Mouse (Mus musculus) intestine, postnatal 0 days (tissue): ENCODE results near the gene Atp1b2. TPM values are rescaled to one million over a fixed set of nuclear protein-coding genes. Genes with fewer than 3 reads are reported as not detected.
A peak's percentile ranks its signal among the peaks of the same experiment; 100 is the strongest.

Experiments
- ATAC-seq: fragments of 200-750 bp; cut with Nextera tagmentation; 2 replicates; pipeline ENCODE4 v1.8.0; 2017; ENCODE audit warnings: mild to moderate bottlenecking, moderate TSS enrichment, moderate library complexity
- H3K27ac ChIP-seq: fragments of 300-500 bp; sonication (generic); 2 replicates; pipeline ENCODE4 v1.5.1; 2014; ENCODE audit warnings: mild to moderate bottlenecking, low read depth, low read length, moderate library complexity
- H3K27me3 ChIP-seq: fragments of 300-500 bp; sonication (generic); replicated peaks from 2 replicates; pipeline ENCODE4 v1.6.1; 2014; ENCODE audit warnings: low read length, mixed read lengths; ENCODE audit not compliant: control insufficient read depth, insufficient read depth
- H3K36me3 ChIP-seq: fragments of 300-500 bp; sonication (generic); 2 replicates; pipeline ENCODE4 v1.6.1; 2014; ENCODE audit warnings: mild to moderate bottlenecking, moderate library complexity; ENCODE audit not compliant: control insufficient read depth, insufficient read depth
- H3K4me1 ChIP-seq: fragments of 300-500 bp; sonication (generic); replicated peaks from 2 replicates; pipeline ENCODE4 v1.6.1; 2014; ENCODE audit warnings: antibody characterized with exemption, low read length, mixed read lengths; ENCODE audit not compliant: control insufficient read depth, insufficient read depth
- H3K4me2 ChIP-seq: fragments of 300-500 bp; sonication (generic); replicated peaks from 2 replicates; pipeline ENCODE4 v1.6.1; 2014; ENCODE audit warnings: low read depth, mild to moderate bottlenecking, moderate library complexity
- H3K4me3 ChIP-seq: fragments of 300-500 bp; sonication (generic); 2 replicates; pipeline ENCODE4 v1.5.1; 2014; ENCODE audit warnings: low read depth, low read length
- H3K9ac ChIP-seq: fragments of 300-500 bp; sonication (generic); 2 replicates; pipeline ENCODE4 v1.6.1; 2014; ENCODE audit warnings: mild to moderate bottlenecking, low read depth, low read length
- H3K9me3 ChIP-seq: fragments of 300-500 bp; sonication (generic); 2 replicates; pipeline ENCODE4 v1.6.1; 2016; ENCODE audit warnings: mixed run types; ENCODE audit not compliant: control insufficient read depth
- CTCF ChIP-seq: sonication (generic); IDR thresholded peaks from 2 replicates; pipeline ENCODE4 v1.5.1; 2016; ENCODE audit warnings: low read depth, mild to moderate bottlenecking, control low read depth, antibody characterized with exemption, moderate library complexity
- WGBS: fragments of 180-500 bp; shearing (Covaris S2); extraction: QIAGEN DNeasy Blood & Tissue Kit; methylation state at CpG from one replicate; pipeline ENCODE4 v1.1.7; 2014; 5-methylcytosine and 5-hydroxymethylcytosine counted together
- microRNA counts: library from miRNA; unstranded; fragments of <30 nt; microRNA quantifications from one replicate; lab custom pipeline; 2016
- microRNA-seq: library from miRNA; unstranded; fragments of <30 nt; microRNA quantifications from one replicate; pipeline ENCODE4, GENCODE M21; 2016
- polyA plus RNA-seq: library from polyadenylated mRNA; unstranded; fragments of >200 nt; fragmentation: Nextera tagmentation; extraction: Ambion mirVana; gene quantifications from 2 replicates; pipeline ENCODE4 v1.2.1, GENCODE M21; 2015

The Atp1b2 gene
- polyA plus RNA-seq, 1 experiment from 2014 or later = 7.5 TPM

GRCm38 (mm10) chr11:69557381-69557958 lies 48.3 kb downstream of the Atp1b2 start:
- Histone ChIP-seq H3K27ac (no peak overlapping the region), H3K27me3 (no peaks in the 10 kb centered on the region; the same call in 1 of the 2 replicates), H3K4me3 (no peak overlapping the region), H3K9me3 (no peaks in the 10 kb centered on the region), H3K36me3 (peaks cover 17% of the 10 kb centered on the region), H3K4me2 (no peak overlapping the region), H3K9ac (no peak overlapping the region), H3K4me1 (0 out of 2 replicates have a peak, but pooled peaks cover 3% of the 10 kb centered on the region)
- 49% methylated on average over 14 of the region's 14 CpGs for WGBS
- TF ChIP-seq CTCF = no peak
- ATAC-seq = no peak

DNA sequence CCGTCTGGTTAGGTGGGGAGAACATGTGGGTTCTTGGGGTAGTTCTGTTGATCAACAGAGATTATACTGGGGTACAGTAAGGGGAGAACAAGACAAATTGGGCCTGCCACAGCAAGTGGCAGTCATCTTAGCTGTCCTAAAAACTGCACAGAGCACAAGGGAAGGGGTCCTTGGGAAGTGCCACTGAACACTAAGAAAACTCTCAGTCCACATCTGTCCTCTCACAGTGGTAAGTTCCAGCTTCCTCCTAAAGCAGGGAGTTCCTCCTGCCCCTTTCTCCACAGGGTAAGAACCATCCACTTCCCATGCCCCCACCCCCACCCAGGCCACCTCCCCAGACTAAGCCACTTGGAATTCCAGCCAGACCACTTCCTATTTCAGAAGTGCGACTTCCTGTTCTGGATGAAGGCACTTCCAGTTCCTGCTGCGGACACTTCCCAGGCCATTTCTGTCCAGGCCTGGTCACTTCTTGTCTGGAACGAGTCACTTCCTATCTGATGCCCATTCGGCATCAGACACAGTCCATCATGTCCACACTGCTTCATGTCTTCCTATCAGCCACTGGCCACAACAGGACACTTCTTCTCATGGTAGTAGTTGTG lies 51.1 kb downstream of the Atp1b2 start:
- 0 out of 2 replicates have a peak, but pooled peaks cover 3% of the 10 kb centered on the region for H3K4me1 ChIP-seq
- 79% methylated on average over 5 of the region's 5 CpGs for WGBS
- no peak overlapping the region for H3K4me3 ChIP-seq
- H3K9ac ChIP-seq = no peak overlapping the region
- no peak for TF ChIP-seq CTCF
- no peak overlapping the region for H3K27ac ChIP-seq
- H3K27me3 ChIP-seq = no peaks in the 10 kb centered on the region; the same call in 1 of the 2 replicates
- no peaks in the 10 kb centered on the region for H3K36me3 ChIP-seq
- no peak overlapping the region for H3K4me2 ChIP-seq
- no peak for ATAC-seq
- no peaks in the 10 kb centered on the region for H3K9me3 ChIP-seq

DNA sequence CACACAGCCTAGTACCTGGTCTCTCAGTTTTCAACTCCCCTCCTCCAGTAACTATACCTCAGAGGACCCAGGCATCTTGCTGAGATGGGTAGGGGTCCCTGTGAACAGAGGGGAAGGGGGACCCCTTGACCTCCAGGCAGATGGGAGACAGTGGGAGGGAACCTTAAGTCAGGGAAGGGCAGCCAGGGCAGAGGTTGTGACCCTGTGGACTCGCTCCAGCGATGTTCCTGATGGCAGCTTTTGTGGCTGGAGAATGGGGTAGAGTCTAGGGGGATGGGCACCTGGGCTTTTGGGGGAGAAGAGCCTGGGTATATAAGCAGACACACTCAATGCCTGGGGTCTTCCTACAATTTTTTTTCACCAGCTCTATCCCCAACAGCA lies 52.4 kb downstream of the Atp1b2 start:
- Histone ChIP-seq H3K9ac (no peak overlapping the region), H3K9me3 (no peaks in the 10 kb centered on the region), H3K27ac (no peak overlapping the region), H3K27me3 (no peaks in the 10 kb centered on the region; the same call in 1 of the 2 replicates), H3K4me1 (no peaks in the 10 kb centered on the region), H3K4me3 (no peak overlapping the region), H3K36me3 (no peaks in the 10 kb centered on the region), H3K4me2 (no peak overlapping the region)
- WGBS = 35% methylated on average over 2 of the region's 2 CpGs
- no peak for TF ChIP-seq CTCF
- no peak for ATAC-seq

DNA sequence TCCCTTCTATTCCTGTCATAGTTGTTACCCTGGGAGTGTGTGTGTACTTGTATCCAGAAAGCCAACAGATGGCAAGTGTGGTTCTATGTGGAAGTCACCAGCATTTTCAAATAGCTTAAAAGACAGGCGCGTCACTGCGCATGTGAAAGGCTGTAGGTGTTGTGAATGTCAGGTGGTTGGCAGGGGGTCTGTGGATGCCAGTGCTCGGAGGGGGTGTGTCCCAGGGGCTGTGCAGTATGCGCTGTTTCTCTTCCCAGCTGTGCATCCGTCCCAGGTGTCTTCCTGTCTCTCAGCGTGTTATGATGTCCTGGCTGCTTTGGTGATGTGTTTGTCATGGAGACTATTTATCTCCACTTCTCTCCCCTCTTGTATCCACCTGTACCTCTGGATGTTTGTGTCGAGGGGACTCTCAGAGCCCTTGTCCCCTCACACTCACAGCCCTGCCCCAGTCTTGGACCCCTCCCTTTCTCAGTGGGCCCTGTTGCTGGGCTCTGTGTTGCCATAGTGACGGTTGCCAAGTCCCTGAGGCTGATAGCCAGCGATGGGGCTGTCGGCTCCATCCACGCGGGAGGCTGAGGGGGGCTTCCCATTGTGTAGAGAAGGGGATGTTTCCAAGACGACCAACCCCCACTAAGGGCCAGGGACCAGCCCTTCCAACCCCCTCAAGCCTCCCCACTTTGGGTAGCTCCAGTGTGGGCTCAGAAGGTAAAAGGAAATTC lies 53.0 kb downstream of the Atp1b2 start:
- H3K27me3 ChIP-seq = no peaks in the 10 kb centered on the region; the same call in 1 of the 2 replicates
- H3K4me3 ChIP-seq = no peak overlapping the region
- H3K27ac ChIP-seq = no peak overlapping the region
- no peak overlapping the region for H3K4me2 ChIP-seq
- no peak for TF ChIP-seq CTCF
- no peak for ATAC-seq
- 28% methylated on average over 14 of the region's 14 CpGs for WGBS
- H3K4me1 ChIP-seq = no peaks in the 10 kb centered on the region
- H3K36me3 ChIP-seq = no peaks in the 10 kb centered on the region
- H3K9me3 ChIP-seq = no peaks in the 10 kb centered on the region
- no peak overlapping the region for H3K9ac ChIP-seq

DNA sequence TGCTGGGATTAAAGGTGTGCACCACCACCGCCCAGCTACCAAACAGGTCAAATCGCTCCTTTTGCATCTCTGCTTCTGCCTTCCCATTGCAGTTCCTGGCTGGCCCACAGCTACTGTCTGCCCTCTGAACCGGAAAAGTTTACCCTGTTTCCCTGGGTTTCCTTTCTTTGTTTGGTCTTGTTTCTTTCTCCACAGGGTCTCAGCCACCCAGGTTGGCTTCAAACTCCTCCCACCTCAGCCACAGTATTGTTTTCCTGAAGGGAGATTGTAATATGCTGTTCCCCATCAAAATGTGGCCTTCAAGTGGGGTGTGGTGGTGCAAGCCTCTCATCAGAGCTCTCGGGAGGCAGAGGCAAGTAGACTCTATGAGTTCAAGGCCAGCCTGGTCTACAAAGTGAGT lies 54.4 kb downstream of the Atp1b2 start:
- Histone ChIP-seq H3K27ac (no peak overlapping the region), H3K27me3 (no peaks in the 10 kb centered on the region), H3K36me3 (no peaks in the 10 kb centered on the region), H3K9ac (no peak overlapping the region), H3K9me3 (no peaks in the 10 kb centered on the region), H3K4me3 (no peak overlapping the region), H3K4me1 (0 out of 2 replicates have a peak, but pooled peaks cover 2% of the 10 kb centered on the region), H3K4me2 (no peak overlapping the region)
- ATAC-seq = no peak
- 75% methylated on average over 4 of the region's 4 CpGs for WGBS
- TF ChIP-seq CTCF = no peak

MicroRNAs within 50 kb of the gene (microRNA counts, 519-probe panel; counts per million panel counts)
- microRNA mmu-miR-467f (lab: Ali Mortazavi, UCI) = 2,778 counts per million, percentile 27 among the panel's probes with 10 or more counts

Small RNA genes lying within 50 kb of the gene (microRNA-seq; reads per million reads assigned to microRNA genes)
- not detected for gene Mir467f

Other genes starting within 250 kb of the Atp1b2 start
- gene Chd3, start 236.5 kb downstream of the Atp1b2 start, polyA plus RNA-seq = 19.4 and 24.8 TPM in 2 replicates
- 159 and 164 TPM in 2 replicates for gene Naa38, start 210.5 kb downstream of the Atp1b2 start, polyA plus RNA-seq
- 8.6 and 8.9 TPM in 2 replicates for gene Cyb5d1, start 210.3 kb downstream of the Atp1b2 start, polyA plus RNA-seq
- 24.1 and 24.9 TPM in 2 replicates for gene Tmem88, start 207.7 kb downstream of the Atp1b2 start, polyA plus RNA-seq
- gene Kdm6b, start 192.3 kb downstream of the Atp1b2 start, polyA plus RNA-seq = 18.2 and 23.6 TPM in 2 replicates
- 8.0 and 8.7 TPM in 2 replicates for gene Dnah2, start 56.8 kb downstream of the Atp1b2 start, polyA plus RNA-seq
- gene Efnb3, start 45.7 kb downstream of the Atp1b2 start, polyA plus RNA-seq = 4.4 and 4.6 TPM in 2 replicates
- 14.3 and 14.7 TPM in 2 replicates for gene Wrap53, start 25.7 kb downstream of the Atp1b2 start, polyA plus RNA-seq
- 48.0 and 49.6 TPM in 2 replicates for gene Trp53, start 25.6 kb downstream of the Atp1b2 start, polyA plus RNA-seq
- gene Shbg, start 12.0 kb upstream of the Atp1b2 start, polyA plus RNA-seq = 0.24 TPM in 1 of 2 replicates, not detected in the other
- 34.1 and 40.3 TPM in 2 replicates for gene Sat2, start 16.1 kb upstream of the Atp1b2 start, polyA plus RNA-seq
- gene Fxr2, start 27.0 kb upstream of the Atp1b2 start, polyA plus RNA-seq = 9.8 and 10.8 TPM in 2 replicates
- not detected in 2 replicates for gene Sox15, start 49.4 kb upstream of the Atp1b2 start, polyA plus RNA-seq
- 95.7 and 96.6 TPM in 2 replicates for gene Mpdu1, start 56.7 kb upstream of the Atp1b2 start, polyA plus RNA-seq
- 20.9 and 21.0 TPM in 2 replicates for gene Cd68, start 60.2 kb upstream of the Atp1b2 start, polyA plus RNA-seq
- gene Eif4a1, start 66.5 kb upstream of the Atp1b2 start, polyA plus RNA-seq = 279 and 291 TPM in 2 replicates
- 26.7 and 27.6 TPM in 2 replicates for gene Senp3, start 76.1 kb upstream of the Atp1b2 start, polyA plus RNA-seq
- 1.6 and 1.8 TPM in 2 replicates for gene Tnfsf13, start 79.8 kb upstream of the Atp1b2 start, polyA plus RNA-seq
- 6.6 and 7.2 TPM in 2 replicates for gene Tnfsf12, start 89.9 kb upstream of the Atp1b2 start, polyA plus RNA-seq
- gene Tnfsfm13, start 90.2 kb upstream of the Atp1b2 start, polyA plus RNA-seq = 4.1 and 4.8 TPM in 2 replicates
- 13.3 and 14.0 TPM in 2 replicates for gene Polr2a, start 152.7 kb upstream of the Atp1b2 start, polyA plus RNA-seq
- gene Slc35g3, start 156.0 kb upstream of the Atp1b2 start, polyA plus RNA-seq = 0.09 and 0.12 TPM in 2 replicates
- 2.1 and 2.4 TPM in 2 replicates for gene Zbtb4, start 160.0 kb upstream of the Atp1b2 start, polyA plus RNA-seq
- 2.4 and 2.8 TPM in 2 replicates for gene Chrnb1, start 190.0 kb upstream of the Atp1b2 start, polyA plus RNA-seq
- gene Fgf11, start 195.9 kb upstream of the Atp1b2 start, polyA plus RNA-seq = 0.18 and 0.38 TPM in 2 replicates
- 58.0 and 59.4 TPM in 2 replicates for gene Tmem102, start 199.7 kb upstream of the Atp1b2 start, polyA plus RNA-seq
- not detected in 2 replicates for gene Gm39566, start 209.4 kb upstream of the Atp1b2 start, polyA plus RNA-seq
- 0.07 TPM in 1 of 2 replicates, not detected in the other for gene Spem2, start 212.5 kb upstream of the Atp1b2 start, polyA plus RNA-seq
- not detected in 2 replicates for gene Spem1, start 216.2 kb upstream of the Atp1b2 start, polyA plus RNA-seq
- 1.8 and 2.2 TPM in 2 replicates for gene Nlgn2, start 231.8 kb upstream of the Atp1b2 start, polyA plus RNA-seq
- gene Tmem256, start 232.6 kb upstream of the Atp1b2 start, polyA plus RNA-seq = 584 and 590 TPM in 2 replicates
- 42.0 and 44.8 TPM in 2 replicates for gene Plscr3, start 240.4 kb upstream of the Atp1b2 start, polyA plus RNA-seq